Mouse (Mus musculus) Patski (cell line): Measurements from ENCODE around the gene Krt83. TPM values are rescaled to one million over a fixed set of nuclear protein-coding genes. Genes with fewer than 3 reads are reported as not detected.

ENCODE experiments used
- ATAC-seq: fragments of 100-300 bp; one replicate; pipeline ENCODE4 v1.8.0; 2021
- CTCF ChIA-PET: fragments of 350-600 bp; sonication (Branson Sonifier 250); formaldehyde crosslinking; loops from one replicate; lab custom pipeline; 2022; ENCODE audit warnings: inconsistent platforms; lab: Charles Lee
- POLR2A ChIA-PET: fragments of 350-600 bp; sonication (Branson Sonifier 250); formaldehyde crosslinking; loops from one replicate; lab custom pipeline; 2022; ENCODE audit warnings: antibody characterized with exemption, inconsistent platforms; lab: Charles Lee
- DNase-seq: peaks from one replicate; pipeline ENCODE4 v3.0.0-alpha.2; 2011; ENCODE audit warnings: low read depth, low spot score
- H3K27me3 ChIP-seq: fragments of 371-371 bp; one replicate; pipeline ENCODE4 v1.5.1; 2021
- CTCF ChIP-seq: fragments of 100-300 bp; IDR thresholded peaks from one replicate; pipeline ENCODE4 v1.5.1; 2021
- in situ Hi-C: fragments of 300-500 bp; cut with MboI; formaldehyde crosslinking; loops from 3 replicates; pipeline ENCODE4 v1.11.1; 2018; ENCODE audit warnings: low pct_unique_long_range_greater_than_20kb, mixed read lengths
- polyA plus RNA-seq: library from polyadenylated mRNA; unstranded; gene quantifications from one replicate; pipeline ENCODE4 v1.2.3, GENCODE M21; 2021

Krt83 gene
- polyA plus RNA-seq, 1 experiment from 2014 or later, result not detected

GRCm38 (mm10) chr15:101479666-101480060, 11.6 kb downstream of the Krt83 start:
- in situ Hi-C loops, result no loop called here
- CTCF ChIA-PET, result no interaction called here
- POLR2A ChIA-PET, result interaction anchor here (0.6 kb wide), 1 partner anchor 31 kb away, joined by 3 read pairs; no protein-coding TSS in a partner anchor
- TF ChIP-seq CTCF, result no peak
- ATAC-seq (no peak), DNase-seq (no peak)
- peaks cover 16% of the 10 kb centered on the region for H3K27me3 ChIP-seq

- CTCF ChIA-PET, result no interaction called here
- in situ Hi-C loops, result no loop called here
- POLR2A ChIA-PET, result interaction anchor here (0.6 kb wide), 1 partner anchor 30 kb away, joined by 3 read pairs; no protein-coding TSS in a partner anchor
- DNase-seq (no peak), ATAC-seq (no peak)
- peaks cover 16% of the 10 kb centered on the region for H3K27me3 ChIP-seq
- TF ChIP-seq CTCF, result no peak
Observed at GRCm38 (mm10) chr15:101479007-101479665, 12.2 kb downstream of the Krt83 start.

- no peak for TF ChIP-seq CTCF
- POLR2A ChIA-PET, result no interaction called here
- peaks cover 15% of the 10 kb centered on the region for H3K27me3 ChIP-seq
- in situ Hi-C loops, result no loop called here
- ATAC-seq (peak; percentile 49), DNase-seq (no peak)
- CTCF ChIA-PET, result interaction anchor here (1.0 kb wide), 1 partner anchor 24 kb away, joined by 3 read pairs; no protein-coding TSS in a partner anchor
Observed at GRCm38 (mm10) chr15:101472952-101473528, 18.3 kb downstream of the Krt83 start, which contains the start of gene Krt86. TSS of gene Krt86 (plus strand) at chr15:101473478.

- ChIA-PET CTCF (interaction anchor here (1.4 kb wide), 1 partner anchor 10 kb away, joined by 3 read pairs; no protein-coding TSS in a partner anchor), POLR2A (no interaction called here)
- ATAC-seq (no peak), DNase-seq (no peak)
- in situ Hi-C loops, result no loop called here
- peaks cover 3% of the 10 kb centered on the region for H3K27me3 ChIP-seq
- no peak for TF ChIP-seq CTCF
Observed at GRCm38 (mm10) chr15:101469093-101469492, 22.2 kb downstream of the Krt83 start.

- no peaks in the 10 kb centered on the region for H3K27me3 ChIP-seq
- DNase-seq (no peak), ATAC-seq (no peak)
- ChIA-PET POLR2A (no interaction called here), CTCF (no interaction called here)
- no peak for TF ChIP-seq CTCF
- in situ Hi-C loops, result no loop called here
Observed at GRCm38 (mm10) chr15:101463651-101464050, 27.7 kb downstream of the Krt83 start, which contains the start of gene Krt81. TSS of gene Krt81 (minus strand) at chr15:101463751.

GRCm38 (mm10) chr15:101459283-101459682, 32.0 kb downstream of the Krt83 start:
- ChIA-PET POLR2A (no interaction called here), CTCF (interaction anchor here (1.2 to 1.7 kb wide), 2 partner anchors 10 to 11 kb away, joined by 3 to 4 read pairs; no protein-coding TSS in a partner anchor)
- H3K27me3 ChIP-seq, result no peaks in the 10 kb centered on the region
- no peak for DNase-seq
- ATAC-seq, result no peak
- TF ChIP-seq CTCF, result no peak
- in situ Hi-C loops, result loop anchor here (5.0 kb wide), 1 partner anchor 38 kb away; no protein-coding TSS in a partner anchor

- POLR2A ChIA-PET, result no interaction called here
- DNase-seq (no peak), ATAC-seq (peak; percentile 32)
- H3K27me3 ChIP-seq, result no peaks in the 10 kb centered on the region
- CTCF ChIA-PET, result interaction anchor here (1.2 to 1.7 kb wide), 2 partner anchors 10 to 12 kb away, joined by 3 to 4 read pairs; no protein-coding TSS in a partner anchor
- no peak for TF ChIP-seq CTCF
- in situ Hi-C loops, result loop anchor here (5.0 kb wide), 1 partner anchor 39 kb away; no protein-coding TSS in a partner anchor
Observed at GRCm38 (mm10) chr15:101458361-101458930, 32.9 kb downstream of the Krt83 start.

GRCm38 (mm10) chr15:101455891-101456290, 35.4 kb downstream of the Krt83 start:
- in situ Hi-C loops, result loop anchor here (5.0 kb wide), 1 partner anchor 41 kb away; no protein-coding TSS in a partner anchor
- no peaks in the 10 kb centered on the region for H3K27me3 ChIP-seq
- peak; percentile 33 for TF ChIP-seq CTCF
- ChIA-PET POLR2A (no interaction called here), CTCF (interaction anchor here (1.2 to 1.4 kb wide), 2 partner anchors 10 to 24 kb away, joined by 3 read pairs; no protein-coding TSS in a partner anchor)
- DNase-seq (no peak), ATAC-seq (no peak)

GRCm38 (mm10) chr15:101455292-101455691, 36.0 kb downstream of the Krt83 start:
- ATAC-seq, result peak; percentile 31
- CTCF ChIA-PET, result interaction anchor here (1.2 kb wide), 1 partner anchor 23 kb away, joined by 3 read pairs; no protein-coding TSS in a partner anchor
- in situ Hi-C loops, result loop anchor here (5.0 kb wide), 1 partner anchor 42 kb away; no protein-coding TSS in a partner anchor

GRCm38 (mm10) chr15:101454774-101455173, 36.5 kb downstream of the Krt83 start:
- ATAC-seq (no peak), DNase-seq (no peak)
- ChIA-PET POLR2A (no interaction called here), CTCF (no interaction called here)
- H3K27me3 ChIP-seq, result no peaks in the 10 kb centered on the region
- in situ Hi-C loops, result loop anchor here (5.0 kb wide), 1 partner anchor 43 kb away; no protein-coding TSS in a partner anchor
- TF ChIP-seq CTCF, result no peak

More at GRCm38 (mm10) chr15:101455292-101455691, 36.0 kb downstream of the Krt83 start:
- no peak for TF ChIP-seq CTCF
- H3K27me3 ChIP-seq, result no peaks in the 10 kb centered on the region
- DNase-seq, result no peak
- POLR2A ChIA-PET, result no interaction called here
